Mouse (Mus musculus): ENCODE results near the gene Pdcd11. TPM values are rescaled to one million over a fixed set of nuclear protein-coding genes. Genes with fewer than 3 reads are reported as not detected.
"Not testable (repeated sequence)": the region's sequence is repeated elsewhere in the genome, so short reads cannot be mapped to it uniquely, and the experiment has no call there.

The Pdcd11 gene
- polyA plus RNA-seq, 1 experiment from 2014 or later, result 9.2 TPM

DNA sequence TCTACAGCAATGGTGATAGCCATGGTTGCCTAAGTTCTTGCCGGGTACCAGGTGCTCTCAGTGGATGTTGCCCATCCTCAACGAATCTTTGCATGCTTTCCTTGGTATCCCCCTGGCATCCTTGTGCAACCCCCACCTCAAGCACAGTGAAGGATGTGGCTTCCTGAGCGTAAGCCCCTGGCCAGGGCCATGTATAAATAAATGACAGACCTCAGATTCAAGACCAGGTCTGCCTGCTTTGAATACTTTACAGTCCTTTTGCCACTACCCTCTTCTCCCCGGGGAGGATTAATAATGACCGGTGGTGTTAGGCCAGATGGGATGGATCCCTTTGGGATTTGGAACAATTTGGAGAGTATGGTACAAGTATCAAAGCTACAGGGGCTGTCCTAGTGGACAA, 45.6 kb downstream of the Pdcd11 start:
- 79% methylated on average over 5 of the region's 5 CpGs for WGBS
- H3K4me2 ChIP-seq (ENCODE audit: low read depth, low read length), result 0 out of 2 replicates have a peak overlapping the region, but pooled peaks have one; percentile 68
- H3K9ac ChIP-seq (ENCODE audit: low read depth, low read length), result no peak overlapping the region; the same call in 1 of the 2 replicates
- H3K27ac ChIP-seq (replicated peaks; ENCODE audit: low read depth, low read length), result no peak overlapping the region
- ATAC-seq (ENCODE audit: low read depth) (no peak), DNase-seq (ENCODE audit: low spot score) (no peak)
- no peaks in the 10 kb centered on the region for H3K9me3 ChIP-seq (ENCODE audit: control insufficient read depth, low read length)
- no peak overlapping the region for H3K4me3 ChIP-seq (ENCODE audit: low read depth, low read length)
- no peaks in the 10 kb centered on the region for H3K27me3 ChIP-seq (replicated peaks; ENCODE audit: control insufficient read depth, insufficient read depth, low read length)
- H3K4me1 ChIP-seq (ENCODE audit: control insufficient read depth, insufficient read depth, low read length), result peaks cover 15% of the 10 kb centered on the region; the same call in 1 of the 2 replicates
- peaks cover 34% of the 10 kb centered on the region for H3K36me3 ChIP-seq (ENCODE audit: control insufficient read depth, insufficient read depth, low read length)

- 18% methylated on average over 6 of the region's 6 CpGs for WGBS
- DNase-seq (ENCODE audit: low spot score), result peak; percentile 39
- ATAC-seq (ENCODE audit: low read depth), result peak; percentile 47; the same call in 1 of the 2 replicates
- peak overlapping the region; percentile 42 for H3K4me3 ChIP-seq (ENCODE audit: low read depth, low read length)
- H3K27ac ChIP-seq (replicated peaks; ENCODE audit: low read depth, low read length), result peak overlapping the region; percentile 90
- H3K4me1 ChIP-seq (ENCODE audit: control insufficient read depth, insufficient read depth, low read length), result peaks cover 15% of the 10 kb centered on the region; the same call in 1 of the 2 replicates
- H3K9me3 ChIP-seq (ENCODE audit: control insufficient read depth, low read length), result no peaks in the 10 kb centered on the region
- H3K27me3 ChIP-seq (replicated peaks; ENCODE audit: control insufficient read depth, insufficient read depth, low read length), result no peaks in the 10 kb centered on the region
- peak overlapping the region; percentile 69 for H3K9ac ChIP-seq (ENCODE audit: low read depth, low read length)
- H3K36me3 ChIP-seq (ENCODE audit: control insufficient read depth, insufficient read depth, low read length), result peaks cover 26% of the 10 kb centered on the region
- H3K4me2 ChIP-seq (ENCODE audit: low read depth, low read length), result peak overlapping the region; percentile 68
Measured at GRCm38 (mm10) chr19:47137051-47137581, 46.5 kb downstream of the Pdcd11 start.

DNA sequence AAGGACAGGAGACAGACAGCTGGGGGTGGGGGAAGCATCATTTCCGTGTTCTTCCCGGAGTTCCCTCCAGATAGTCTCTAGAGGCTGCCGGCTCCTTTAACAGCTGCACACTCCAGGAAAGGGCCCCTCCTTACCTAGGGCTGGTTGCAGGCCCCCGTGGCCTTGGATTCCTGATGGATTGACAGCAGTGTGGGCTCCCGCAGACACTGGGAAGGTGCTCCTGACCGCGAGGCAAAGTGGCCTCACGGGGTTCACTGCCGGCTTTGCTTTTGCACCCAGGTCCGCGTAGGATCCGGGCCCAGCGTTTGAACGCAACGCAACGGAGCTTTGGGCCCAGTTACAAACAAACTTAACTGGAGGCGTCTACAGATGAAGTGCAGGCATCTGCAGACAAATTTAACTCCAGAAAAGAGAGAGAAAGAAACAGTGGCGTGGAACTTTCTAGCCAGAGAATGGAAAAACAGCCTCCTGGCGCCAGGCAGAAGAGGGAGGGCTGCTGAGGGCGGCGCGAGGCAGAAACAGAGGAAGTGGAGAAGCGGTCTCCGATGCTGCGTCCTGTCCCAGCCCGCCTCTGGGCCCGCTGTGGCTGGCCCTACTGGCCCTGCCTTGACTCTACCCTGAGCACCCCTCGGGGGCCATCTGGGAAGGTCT, 47.3 kb downstream of the Pdcd11 start, which contains the start of gene Calhm2:
Gene Calhm2 (minus strand): TSS at position 524 of the 651 bp plus-strand sequence.
- no peaks in the 10 kb centered on the region for H3K27me3 ChIP-seq (replicated peaks; ENCODE audit: control insufficient read depth, insufficient read depth, low read length)
- peak; percentile 72 for ATAC-seq (ENCODE audit: low read depth)

GRCm38 (mm10) chr19:47139611-47140010, 49.0 kb downstream of the Pdcd11 start:
- not testable (repeated sequence) for DNase-seq (ENCODE audit: low spot score); H3K4me2 ChIP-seq (ENCODE audit: low read depth, low read length); H3K27me3 ChIP-seq (replicated peaks; ENCODE audit: control insufficient read depth, insufficient read depth, low read length); H3K4me3 ChIP-seq (ENCODE audit: low read depth, low read length); H3K27ac ChIP-seq (replicated peaks; ENCODE audit: low read depth, low read length); H3K9ac ChIP-seq (ENCODE audit: low read depth, low read length); ATAC-seq (ENCODE audit: low read depth); H3K9me3 ChIP-seq (ENCODE audit: control insufficient read depth, low read length)
- H3K4me1 ChIP-seq (ENCODE audit: control insufficient read depth, insufficient read depth, low read length), result peaks cover 15% of the 10 kb centered on the region; the same call in 1 of the 2 replicates
- WGBS, result 26% methylated on average over 7 of the region's 7 CpGs
- H3K36me3 ChIP-seq (ENCODE audit: control insufficient read depth, insufficient read depth, low read length), result peaks cover 10% of the 10 kb centered on the region

More for the DNA sequence above, 47.3 kb downstream of the Pdcd11 start, which contains the start of gene Calhm2:
- H3K36me3 ChIP-seq (ENCODE audit: control insufficient read depth, insufficient read depth, low read length), result peaks cover 18% of the 10 kb centered on the region
- H3K27ac ChIP-seq (replicated peaks; ENCODE audit: low read depth, low read length), result peak within 1 kb of the TSS; percentile 90
- H3K4me1 ChIP-seq (ENCODE audit: control insufficient read depth, insufficient read depth, low read length), result peaks cover 15% of the 10 kb centered on the region; the same call in 1 of the 2 replicates
- WGBS, result 2% methylated on average over 25 of the region's 28 CpGs
- DNase-seq (ENCODE audit: low spot score), result peak; percentile 64
- H3K4me2 ChIP-seq (ENCODE audit: low read depth, low read length), result peak within 1 kb of the TSS; percentile 68
- peak within 1 kb of the TSS; percentile 42 for H3K4me3 ChIP-seq (ENCODE audit: low read depth, low read length)
- peak within 1 kb of the TSS; percentile 69 for H3K9ac ChIP-seq (ENCODE audit: low read depth, low read length)
- H3K9me3 ChIP-seq (ENCODE audit: control insufficient read depth, low read length), result no peaks in the 10 kb centered on the region

- Histone ChIP-seq H3K27me3 (replicated peaks; ENCODE audit: control insufficient read depth, insufficient read depth, low read length) (no peaks in the 10 kb centered on the region), H3K27ac (replicated peaks; ENCODE audit: low read depth, low read length) (no peak overlapping the region), H3K9ac (ENCODE audit: low read depth, low read length) (no peak overlapping the region), H3K4me2 (ENCODE audit: low read depth, low read length) (no peak overlapping the region), H3K4me1 (ENCODE audit: control insufficient read depth, insufficient read depth, low read length) (0 out of 2 replicates have a peak, but pooled peaks cover 4% of the 10 kb centered on the region), H3K36me3 (ENCODE audit: control insufficient read depth, insufficient read depth, low read length) (no peaks in the 10 kb centered on the region), H3K9me3 (ENCODE audit: control insufficient read depth, low read length) (no peaks in the 10 kb centered on the region), H3K4me3 (ENCODE audit: low read depth, low read length) (no peak overlapping the region)
- WGBS, result 74% methylated on average over 6 of the region's 6 CpGs
- DNase-seq (ENCODE audit: low spot score), result no peak
- no peak for ATAC-seq (ENCODE audit: low read depth)
Measured at GRCm38 (mm10) chr19:47142438-47142837, 51.9 kb downstream of the Pdcd11 start.

GRCm38 (mm10) chr19:47144154-47144553, 53.6 kb downstream of the Pdcd11 start, which contains the start of gene Calhm1:
Calhm1 (minus strand) TSS chr19:47144254.
- H3K4me1 ChIP-seq (ENCODE audit: control insufficient read depth, insufficient read depth, low read length), result no peaks in the 10 kb centered on the region
- H3K9ac ChIP-seq (ENCODE audit: low read depth, low read length), result no peak within 1 kb of the TSS
- no peaks in the 10 kb centered on the region for H3K36me3 ChIP-seq (ENCODE audit: control insufficient read depth, insufficient read depth, low read length)
- ATAC-seq (ENCODE audit: low read depth) (no peak), DNase-seq (ENCODE audit: low spot score) (no peak)
- H3K27ac ChIP-seq (replicated peaks; ENCODE audit: low read depth, low read length), result no peak within 1 kb of the TSS
- no peak within 1 kb of the TSS for H3K4me3 ChIP-seq (ENCODE audit: low read depth, low read length)
- H3K9me3 ChIP-seq (ENCODE audit: control insufficient read depth, low read length), result no peaks in the 10 kb centered on the region
- WGBS, result 93% methylated on average over 6 of the region's 6 CpGs
- no peaks in the 10 kb centered on the region for H3K27me3 ChIP-seq (replicated peaks; ENCODE audit: control insufficient read depth, insufficient read depth, low read length)
- H3K4me2 ChIP-seq (ENCODE audit: low read depth, low read length), result no peak within 1 kb of the TSS

- DNase-seq (ENCODE audit: low spot score), result no peak
- Histone ChIP-seq H3K4me1 (ENCODE audit: control insufficient read depth, insufficient read depth, low read length) (no peaks in the 10 kb centered on the region), H3K4me3 (ENCODE audit: low read depth, low read length) (no peak overlapping the region), H3K27ac (replicated peaks; ENCODE audit: low read depth, low read length) (no peak overlapping the region), H3K9ac (ENCODE audit: low read depth, low read length) (no peak overlapping the region), H3K27me3 (replicated peaks; ENCODE audit: control insufficient read depth, insufficient read depth, low read length) (no peaks in the 10 kb centered on the region), H3K9me3 (ENCODE audit: control insufficient read depth, low read length) (no peaks in the 10 kb centered on the region), H3K4me2 (ENCODE audit: low read depth, low read length) (no peak overlapping the region), H3K36me3 (ENCODE audit: control insufficient read depth, insufficient read depth, low read length) (no peaks in the 10 kb centered on the region)
- no peak for ATAC-seq (ENCODE audit: low read depth)
- WGBS, result 66% methylated on average over 5 of the region's 5 CpGs
Measured at GRCm38 (mm10) chr19:47148267-47148847, 57.8 kb downstream of the Pdcd11 start.

- H3K9ac ChIP-seq (ENCODE audit: low read depth, low read length), result no peak overlapping the region
- ATAC-seq (ENCODE audit: low read depth) (no peak), DNase-seq (ENCODE audit: low spot score) (no peak)
- H3K36me3 ChIP-seq (ENCODE audit: control insufficient read depth, insufficient read depth, low read length), result no peaks in the 10 kb centered on the region
- no peaks in the 10 kb centered on the region for H3K9me3 ChIP-seq (ENCODE audit: control insufficient read depth, low read length)
- H3K4me2 ChIP-seq (ENCODE audit: low read depth, low read length), result no peak overlapping the region
- no peak overlapping the region for H3K4me3 ChIP-seq (ENCODE audit: low read depth, low read length)
- H3K27ac ChIP-seq (replicated peaks; ENCODE audit: low read depth, low read length), result no peak overlapping the region
- no peaks in the 10 kb centered on the region for H3K27me3 ChIP-seq (replicated peaks; ENCODE audit: control insufficient read depth, insufficient read depth, low read length)
- WGBS, result 20% methylated on average over 4 of the region's 4 CpGs
- no peaks in the 10 kb centered on the region for H3K4me1 ChIP-seq (ENCODE audit: control insufficient read depth, insufficient read depth, low read length)
Measured at GRCm38 (mm10) chr19:47149854-47150253, 59.3 kb downstream of the Pdcd11 start.
